Mouse (Mus musculus): ENCODE measurements around the gene Cobll1. TPM values are rescaled to one million over a fixed set of nuclear protein-coding genes. Genes with fewer than 3 reads are reported as not detected.

Gene Cobll1
- polyA plus RNA-seq, 1 experiment from 2014 or later = 4.3 TPM

- H3K9me3 ChIP-seq (ENCODE audit: control insufficient read depth, low read length) = no peaks in the 10 kb centered on the region
- H3K9ac ChIP-seq = no peak overlapping the region
- no peak overlapping the region for H3K27ac ChIP-seq
- no peaks in the 10 kb centered on the region for H3K27me3 ChIP-seq (ENCODE audit: control insufficient read depth, insufficient read depth, low read length)
- no peak overlapping the region for H3K4me3 ChIP-seq (replicated peaks; ENCODE audit: low read length)
- no peak for ATAC-seq (ENCODE audit: low FRiP score)
- no peaks in the 10 kb centered on the region for H3K4me1 ChIP-seq (replicated peaks; ENCODE audit: control insufficient read depth, insufficient read depth, low read length)
- no peak for DNase-seq (ENCODE audit: low spot score)
- H3K4me2 ChIP-seq (replicated peaks) = no peak overlapping the region
- H3K36me3 ChIP-seq (replicated peaks; ENCODE audit: control insufficient read depth, insufficient read depth) = no peaks in the 10 kb centered on the region
- WGBS = 78% methylated on average over 3 of the region's 3 CpGs
These were observed 135.4 kb downstream of the Cobll1 start for GRCm38 (mm10) chr2:65103801-65104200.

DNA sequence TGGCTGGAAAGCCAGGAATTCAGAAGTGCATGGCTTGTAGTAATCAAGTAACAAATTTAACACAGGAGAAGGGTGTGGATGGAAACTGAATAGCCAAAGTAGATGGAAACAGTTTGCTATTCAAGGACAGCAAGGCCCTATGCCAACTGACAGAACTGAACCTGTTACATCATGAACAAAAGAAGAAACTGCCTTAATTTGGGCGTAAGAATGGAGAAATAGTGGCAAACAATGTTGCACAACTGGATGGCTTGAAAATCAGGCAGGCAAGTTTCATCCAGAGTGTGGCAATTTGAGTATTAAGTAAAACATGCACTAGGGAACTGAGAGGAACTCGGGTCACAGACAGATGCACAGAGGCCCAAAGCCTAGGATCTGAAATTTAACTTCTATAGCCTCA is 137.8 kb downstream of the Cobll1 start:
- DNase-seq (ENCODE audit: low spot score) = no peak
- Histone ChIP-seq H3K27ac (no peak overlapping the region), H3K9ac (no peak overlapping the region), H3K27me3 (ENCODE audit: control insufficient read depth, insufficient read depth, low read length) (no peaks in the 10 kb centered on the region), H3K9me3 (ENCODE audit: control insufficient read depth, low read length) (no peaks in the 10 kb centered on the region), H3K4me2 (replicated peaks) (no peak overlapping the region), H3K4me1 (replicated peaks; ENCODE audit: control insufficient read depth, insufficient read depth, low read length) (no peaks in the 10 kb centered on the region), H3K4me3 (replicated peaks; ENCODE audit: low read length) (no peak overlapping the region), H3K36me3 (replicated peaks; ENCODE audit: control insufficient read depth, insufficient read depth) (no peaks in the 10 kb centered on the region)
- ATAC-seq (ENCODE audit: low FRiP score) = no peak
- 86% methylated on average over 2 of the region's 2 CpGs for WGBS

DNA sequence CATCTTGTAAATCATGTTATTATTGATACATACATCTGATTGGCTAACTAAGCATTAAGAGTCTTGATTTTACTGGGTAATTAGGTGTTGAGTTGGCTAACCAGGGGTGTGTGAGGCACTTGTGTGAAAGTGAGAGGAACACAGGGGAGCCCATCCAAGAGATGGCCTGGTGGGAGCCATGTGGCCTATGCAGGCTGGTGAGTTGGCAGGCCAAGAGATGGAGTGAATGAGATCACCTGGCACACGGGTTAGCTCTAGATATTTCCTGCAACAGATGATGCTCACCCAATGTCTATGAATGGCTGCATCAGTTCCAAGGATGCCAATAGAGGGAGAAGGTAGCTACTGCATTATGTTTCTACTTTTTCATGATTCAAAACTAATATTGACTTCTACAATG is 139.2 kb downstream of the Cobll1 start:
- ATAC-seq (ENCODE audit: low FRiP score) (no peak), DNase-seq (ENCODE audit: low spot score) (no peak)
- no peaks in the 10 kb centered on the region for H3K4me1 ChIP-seq (replicated peaks; ENCODE audit: control insufficient read depth, insufficient read depth, low read length)
- H3K4me3 ChIP-seq (replicated peaks; ENCODE audit: low read length) = no peak overlapping the region
- H3K27me3 ChIP-seq (ENCODE audit: control insufficient read depth, insufficient read depth, low read length) = no peaks in the 10 kb centered on the region
- no peak overlapping the region for H3K27ac ChIP-seq
- H3K4me2 ChIP-seq (replicated peaks) = no peak overlapping the region
- H3K36me3 ChIP-seq (replicated peaks; ENCODE audit: control insufficient read depth, insufficient read depth) = no peaks in the 10 kb centered on the region
- H3K9ac ChIP-seq = no peak overlapping the region
- 92% methylated on average over 1 of the region's 1 CpGs for WGBS
- H3K9me3 ChIP-seq (ENCODE audit: control insufficient read depth, low read length) = no peaks in the 10 kb centered on the region

- Histone ChIP-seq H3K4me1 (replicated peaks; ENCODE audit: control insufficient read depth, insufficient read depth, low read length) (no peaks in the 10 kb centered on the region), H3K27me3 (ENCODE audit: control insufficient read depth, insufficient read depth, low read length) (no peaks in the 10 kb centered on the region), H3K27ac (no peak overlapping the region), H3K36me3 (replicated peaks; ENCODE audit: control insufficient read depth, insufficient read depth) (no peaks in the 10 kb centered on the region), H3K4me3 (replicated peaks; ENCODE audit: low read length) (no peak overlapping the region), H3K9ac (no peak overlapping the region), H3K9me3 (ENCODE audit: control insufficient read depth, low read length) (no peaks in the 10 kb centered on the region), H3K4me2 (replicated peaks) (no peak overlapping the region)
- ATAC-seq (ENCODE audit: low FRiP score) (no peak), DNase-seq (ENCODE audit: low spot score) (no peak)
- WGBS = 85% methylated on average over 6 of the region's 6 CpGs
These were observed 143.6 kb downstream of the Cobll1 start for GRCm38 (mm10) chr2:65095571-65095970.

- no peaks in the 10 kb centered on the region for H3K36me3 ChIP-seq (replicated peaks; ENCODE audit: control insufficient read depth, insufficient read depth)
- H3K9me3 ChIP-seq (ENCODE audit: control insufficient read depth, low read length) = no peaks in the 10 kb centered on the region
- no peaks in the 10 kb centered on the region for H3K4me1 ChIP-seq (replicated peaks; ENCODE audit: control insufficient read depth, insufficient read depth, low read length)
- H3K27me3 ChIP-seq (ENCODE audit: control insufficient read depth, insufficient read depth, low read length) = no peaks in the 10 kb centered on the region
- H3K4me3 ChIP-seq (replicated peaks; ENCODE audit: low read length) = no peak overlapping the region
- DNase-seq (ENCODE audit: low spot score) (peak; percentile 50), ATAC-seq (ENCODE audit: low FRiP score) (no peak)
- no peak overlapping the region for H3K9ac ChIP-seq
- H3K4me2 ChIP-seq (replicated peaks) = no peak overlapping the region
- WGBS = 76% methylated on average over 2 of the region's 2 CpGs
- no peak overlapping the region for H3K27ac ChIP-seq
These were observed 145.2 kb downstream of the Cobll1 start for GRCm38 (mm10) chr2:65093990-65094389.

DNA sequence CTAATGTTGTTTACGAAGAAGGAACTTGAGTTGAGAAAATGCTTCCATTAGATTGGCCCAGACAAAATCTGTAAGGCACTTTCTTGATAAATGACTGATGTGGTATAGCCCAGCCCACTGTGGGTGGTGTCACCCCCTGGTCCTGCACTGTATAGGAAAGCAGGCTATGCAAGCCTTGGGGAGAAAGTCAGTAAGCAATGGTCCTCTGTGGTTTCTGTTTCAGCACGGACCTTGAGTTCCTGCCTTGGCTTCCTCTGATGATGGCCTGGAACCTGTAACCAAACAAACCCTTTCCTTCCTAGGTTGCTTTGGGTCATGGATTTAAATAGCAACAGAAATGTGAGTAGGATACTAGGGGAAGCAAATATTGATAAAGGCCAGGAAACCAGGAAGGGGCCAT is 148.2 kb downstream of the Cobll1 start:
- H3K9ac ChIP-seq = no peak overlapping the region
- no peaks in the 10 kb centered on the region for H3K4me1 ChIP-seq (replicated peaks; ENCODE audit: control insufficient read depth, insufficient read depth, low read length)
- no peak overlapping the region for H3K4me2 ChIP-seq (replicated peaks)
- ATAC-seq (ENCODE audit: low FRiP score) (no peak), DNase-seq (ENCODE audit: low spot score) (no peak)
- no peak overlapping the region for H3K4me3 ChIP-seq (replicated peaks; ENCODE audit: low read length)
- H3K27ac ChIP-seq = no peak overlapping the region
- H3K9me3 ChIP-seq (ENCODE audit: control insufficient read depth, low read length) = no peaks in the 10 kb centered on the region
- WGBS = 80% methylated on average over 2 of the region's 2 CpGs
- H3K27me3 ChIP-seq (ENCODE audit: control insufficient read depth, insufficient read depth, low read length) = no peaks in the 10 kb centered on the region
- no peaks in the 10 kb centered on the region for H3K36me3 ChIP-seq (replicated peaks; ENCODE audit: control insufficient read depth, insufficient read depth)

DNA sequence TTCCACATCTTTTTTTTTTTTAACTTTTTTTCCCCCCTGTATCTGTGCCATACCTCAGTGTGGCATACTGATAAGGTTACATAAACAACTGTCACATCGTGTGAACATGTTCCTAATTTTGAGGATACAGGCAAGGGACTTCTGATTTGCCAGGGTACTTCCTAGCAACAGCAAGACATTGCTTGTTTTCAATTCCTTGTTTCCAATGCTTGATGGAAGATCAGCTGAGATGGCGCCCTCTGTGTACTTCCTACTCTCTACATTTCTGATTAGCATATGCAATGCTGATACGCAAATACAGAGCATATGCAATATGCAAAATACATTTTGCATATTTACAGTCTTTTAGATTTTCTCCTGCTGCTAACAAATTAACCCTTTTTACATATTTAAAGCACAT is 152.0 kb downstream of the Cobll1 start:
- ATAC-seq (ENCODE audit: low FRiP score) = no peak
- 69% methylated on average over 3 of the region's 3 CpGs for WGBS
- no peak for DNase-seq (ENCODE audit: low spot score)

GRCm38 (mm10) chr2:65083411-65083810 is 155.8 kb downstream of the Cobll1 start:
- H3K36me3 ChIP-seq (replicated peaks; ENCODE audit: control insufficient read depth, insufficient read depth) = no peaks in the 10 kb centered on the region
- H3K4me2 ChIP-seq (replicated peaks) = no peak overlapping the region
- H3K27ac ChIP-seq = no peak overlapping the region
- DNase-seq (ENCODE audit: low spot score) = no peak
- ATAC-seq (ENCODE audit: low FRiP score) = no peak
- H3K27me3 ChIP-seq (ENCODE audit: control insufficient read depth, insufficient read depth, low read length) = no peaks in the 10 kb centered on the region
- H3K9me3 ChIP-seq (ENCODE audit: control insufficient read depth, low read length) = no peaks in the 10 kb centered on the region
- no peak overlapping the region for H3K4me3 ChIP-seq (replicated peaks; ENCODE audit: low read length)
- no peaks in the 10 kb centered on the region for H3K4me1 ChIP-seq (replicated peaks; ENCODE audit: control insufficient read depth, insufficient read depth, low read length)
- no peak overlapping the region for H3K9ac ChIP-seq

More for the DNA sequence above, 152.0 kb downstream of the Cobll1 start:
- Histone ChIP-seq H3K27me3 (ENCODE audit: control insufficient read depth, insufficient read depth, low read length) (no peaks in the 10 kb centered on the region), H3K4me1 (replicated peaks; ENCODE audit: control insufficient read depth, insufficient read depth, low read length) (no peaks in the 10 kb centered on the region), H3K4me3 (replicated peaks; ENCODE audit: low read length) (no peak overlapping the region), H3K4me2 (replicated peaks) (no peak overlapping the region), H3K9ac (no peak overlapping the region), H3K27ac (no peak overlapping the region), H3K36me3 (replicated peaks; ENCODE audit: control insufficient read depth, insufficient read depth) (no peaks in the 10 kb centered on the region), H3K9me3 (ENCODE audit: control insufficient read depth, low read length) (no peaks in the 10 kb centered on the region)

DNA sequence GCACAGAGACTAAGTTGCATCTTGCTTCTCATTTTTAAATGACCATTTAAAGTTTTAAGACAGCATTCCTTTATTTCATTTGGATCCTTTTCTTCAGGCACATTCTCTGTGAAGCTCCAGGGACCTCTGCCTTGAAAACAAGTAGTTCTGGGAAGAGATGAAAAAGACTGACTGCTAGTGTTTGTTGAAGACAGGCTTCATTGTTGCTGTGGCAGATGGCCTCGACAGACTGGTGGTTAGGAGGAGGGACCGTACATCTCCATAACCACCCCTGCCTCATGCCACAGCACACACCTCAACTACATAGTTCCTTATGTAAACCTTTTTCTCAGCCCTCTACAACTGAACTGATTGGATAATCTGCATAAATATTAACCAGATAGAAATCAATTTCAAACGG is 161.7 kb downstream of the Cobll1 start:
- Histone ChIP-seq H3K27ac (no peak overlapping the region), H3K27me3 (ENCODE audit: control insufficient read depth, insufficient read depth, low read length) (no peaks in the 10 kb centered on the region), H3K36me3 (replicated peaks; ENCODE audit: control insufficient read depth, insufficient read depth) (no peaks in the 10 kb centered on the region), H3K4me1 (replicated peaks; ENCODE audit: control insufficient read depth, insufficient read depth, low read length) (no peaks in the 10 kb centered on the region), H3K9me3 (ENCODE audit: control insufficient read depth, low read length) (no peaks in the 10 kb centered on the region), H3K9ac (no peak overlapping the region), H3K4me3 (replicated peaks; ENCODE audit: low read length) (no peak overlapping the region), H3K4me2 (replicated peaks) (no peak overlapping the region)
- DNase-seq (ENCODE audit: low spot score) = no peak
- WGBS = 55% methylated on average over 3 of the region's 3 CpGs
- ATAC-seq (ENCODE audit: low FRiP score) = no peak

GRCm38 (mm10) chr2:65075840-65076239 is 163.4 kb downstream of the Cobll1 start:
- 80% methylated on average over 5 of the region's 5 CpGs for WGBS
- no peaks in the 10 kb centered on the region for H3K9me3 ChIP-seq (ENCODE audit: control insufficient read depth, low read length)
- no peaks in the 10 kb centered on the region for H3K27me3 ChIP-seq (ENCODE audit: control insufficient read depth, insufficient read depth, low read length)
- ATAC-seq (ENCODE audit: low FRiP score) (no peak), DNase-seq (ENCODE audit: low spot score) (no peak)
- no peak overlapping the region for H3K4me3 ChIP-seq (replicated peaks; ENCODE audit: low read length)
- no peak overlapping the region for H3K4me2 ChIP-seq (replicated peaks)
- H3K27ac ChIP-seq = no peak overlapping the region
- H3K9ac ChIP-seq = no peak overlapping the region
- no peaks in the 10 kb centered on the region for H3K4me1 ChIP-seq (replicated peaks; ENCODE audit: control insufficient read depth, insufficient read depth, low read length)
- no peaks in the 10 kb centered on the region for H3K36me3 ChIP-seq (replicated peaks; ENCODE audit: control insufficient read depth, insufficient read depth)

Data from hindbrain, embryonic 14.5 days (tissue).